Mouse (Mus musculus) megakaryocyte, embryonic 14.5 days (primary cell): ENCODE results near the gene Creb5.

Source experiments
- FLI1 ChIP-seq: IDR thresholded peaks from 2 replicates; pipeline ENCODE4 v1.6.1; 2012; ENCODE audit warnings: low read length, inconsistent platforms, mixed read lengths
- GATA1 ChIP-seq: IDR thresholded peaks from 3 replicates; pipeline ENCODE4 v1.6.1; 2012; ENCODE audit warnings: mixed read lengths, low read length, inconsistent platforms, borderline replicate concordance

GRCm38 (mm10) chr6:53455442-53455841 lies 168.4 kb downstream of the Creb5 start:
- no peak for TF ChIP-seq GATA1
- no peak for TF ChIP-seq FLI1
